Comparison of ENCODE assay signal across 13 mouse cellular contexts in the genomic region with DNA sequence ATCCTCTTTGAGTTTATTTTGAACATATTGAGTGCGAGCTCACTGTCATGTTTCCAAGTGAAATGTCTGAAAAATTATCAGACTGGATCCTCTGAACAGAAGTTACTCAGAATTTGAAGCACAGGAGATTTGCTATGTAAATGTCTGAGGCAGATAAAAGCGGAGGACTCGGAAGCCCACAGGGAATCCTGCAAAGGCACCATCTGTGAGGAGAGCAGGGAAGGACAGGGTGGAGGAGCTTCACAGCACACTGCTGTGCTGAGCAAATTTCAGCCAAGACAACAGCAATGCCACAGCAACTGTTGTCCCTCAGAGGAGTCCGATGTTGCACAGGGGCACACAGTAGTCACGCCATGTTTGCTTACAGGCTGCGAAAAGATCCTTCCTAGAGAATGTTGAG.
DNase-seq lines count a peak whose midpoint lies in the region.
"Had no signal": no experiment of that assay in that cellular context is flagged by ENCODE, and none has a peak within 500 bp of the region (broad histone marks: within the 10 kb centered on the region; RNA-seq: fewer than 3 reads in every experiment).

No protein-coding gene starts in this region.

- peak; percentile 23 for DNase-seq in layer of hippocampus, adult 11-12 months (ENCODE audit: low spot score)
- DNase-seq in layer of hippocampus, postnatal 10 days (ENCODE audit: low spot score in 2 of 2): no peak
- DNase-seq in right cerebral cortex, adult 18-20 months: peak; percentile 32
- no peak for DNase-seq in right cerebral cortex, postnatal 4 days
- peak; percentile 23 to 35 for DNase-seq in left cerebral cortex, postnatal 14 days (ENCODE audit: low spot score in 2 of 2)
- peak; percentile 31 for DNase-seq in telencephalon, adult 2 months (ENCODE audit: low read depth, low spot score)
- DNase-seq in thymus, postnatal 14 days: no peak
- DNase-seq in urinary bladder, adult 18-20 months (ENCODE audit: low spot score in 2 of 2): no peak
- DNase-seq: adrenal gland, adult 8-10 months; cerebellum, adult 9-11 months; gastrocnemius, adult 2 months; kidney, adult 2 months; kidney, postnatal 36 days had no signal

- intact Hi-C loops in left cerebral cortex, postnatal 14 days (cut with DNase I): no loop called here

Comparison
In these comparisons a context has a peak if more than half of its experiments do, and no peak if none do; other contexts are left out.
1. DNase-seq: peak in layer of hippocampus, adult 11-12 months (single experiment), right cerebral cortex, adult 18-20 months (single experiment), left cerebral cortex, postnatal 14 days (2 of 2) and telencephalon, adult 2 months (single experiment); none in layer of hippocampus, postnatal 10 days (0 of 2), right cerebral cortex, postnatal 4 days (single experiment), thymus, postnatal 14 days (single experiment) and urinary bladder, adult 18-20 months (0 of 2).